Mouse (Mus musculus) testis, adult 2 months (tissue): Measurements from ENCODE around the gene Dlg5.

Source experiments
- CTCF ChIP-seq: fragments of 200-500 bp; IDR thresholded peaks from 2 replicates; pipeline ENCODE4 v1.5.1; 2012; ENCODE audit warnings: low read depth, mild to moderate bottlenecking, inconsistent platforms, low read length, moderate library complexity; ENCODE audit not compliant: control insufficient read depth, insufficient read depth, insufficient replicate concordance
- POLR2A ChIP-seq: fragments of 200-500 bp; IDR thresholded peaks from 2 replicates; pipeline ENCODE4 v1.6.1; 2012; ENCODE audit warnings: low read depth, mild to moderate bottlenecking, inconsistent platforms, low read length, moderate library complexity; ENCODE audit not compliant: control insufficient read depth

- no peak for TF ChIP-seq CTCF
- no peak for TF ChIP-seq POLR2A
Observed at GRCm38 (mm10) chr14:24249926-24250325, 4.2 kb upstream of the Dlg5 start.
